Mouse (Mus musculus) limb, embryonic 15.5 days (tissue): Measurements from ENCODE around the gene Olfr177. TPM values are rescaled to one million over a fixed set of nuclear protein-coding genes. Genes with fewer than 3 reads are reported as not detected.

ENCODE experiments used
- ATAC-seq: fragments of 200-750 bp; cut with Nextera tagmentation; 2 replicates; pipeline ENCODE4 v1.8.0; 2017; ENCODE audit warnings: low read depth, moderate TSS enrichment; ENCODE audit not compliant: insufficient number of reproducible peaks, low FRiP score, low TSS enrichment
- H3K27ac ChIP-seq: fragments of 300-500 bp; sonication (generic); 2 replicates; pipeline ENCODE4 v1.5.1; 2015; ENCODE audit warnings: moderate library complexity, mild to moderate bottlenecking, inconsistent platforms
- H3K27me3 ChIP-seq: fragments of 300-500 bp; sonication (generic); 2 replicates; pipeline ENCODE4 v1.6.1; 2015; ENCODE audit warnings: inconsistent platforms
- H3K36me3 ChIP-seq: fragments of 300-500 bp; sonication (generic); 2 replicates; pipeline ENCODE4 v1.6.1; 2015; ENCODE audit warnings: inconsistent platforms
- H3K4me1 ChIP-seq: fragments of 300-500 bp; sonication (generic); 2 replicates; pipeline ENCODE4 v1.6.1; 2015; ENCODE audit warnings: inconsistent platforms
- H3K4me2 ChIP-seq: fragments of 300-500 bp; sonication (generic); 2 replicates; pipeline ENCODE4 v1.6.1; 2015; ENCODE audit warnings: mild to moderate bottlenecking, inconsistent platforms
- H3K4me3 ChIP-seq: fragments of 300-500 bp; sonication (generic); 2 replicates; pipeline ENCODE4 v1.5.1; 2015; ENCODE audit warnings: mild to moderate bottlenecking, inconsistent platforms
- H3K9ac ChIP-seq: fragments of 300-500 bp; sonication (generic); 2 replicates; pipeline ENCODE4 v1.6.1; 2015; ENCODE audit warnings: inconsistent platforms
- H3K9me3 ChIP-seq: fragments of 300-500 bp; sonication (generic); 2 replicates; pipeline ENCODE4 v1.6.1; 2016; ENCODE audit warnings: inconsistent platforms
- WGBS: fragments of 180-500 bp; shearing (Covaris S2); methylation state at CpG from one replicate; pipeline ENCODE4 v1.1.7; 2015; 5-methylcytosine and 5-hydroxymethylcytosine counted together
- polyA plus RNA-seq: library from polyadenylated mRNA; unstranded; fragments of >200 nt; fragmentation: Nextera tagmentation; extraction: Ambion mirVana; gene quantifications from 2 replicates; pipeline ENCODE4 v1.2.1, GENCODE M21; 2015

Gene Olfr177
- not detected in 2 replicates for polyA plus RNA-seq

DNA sequence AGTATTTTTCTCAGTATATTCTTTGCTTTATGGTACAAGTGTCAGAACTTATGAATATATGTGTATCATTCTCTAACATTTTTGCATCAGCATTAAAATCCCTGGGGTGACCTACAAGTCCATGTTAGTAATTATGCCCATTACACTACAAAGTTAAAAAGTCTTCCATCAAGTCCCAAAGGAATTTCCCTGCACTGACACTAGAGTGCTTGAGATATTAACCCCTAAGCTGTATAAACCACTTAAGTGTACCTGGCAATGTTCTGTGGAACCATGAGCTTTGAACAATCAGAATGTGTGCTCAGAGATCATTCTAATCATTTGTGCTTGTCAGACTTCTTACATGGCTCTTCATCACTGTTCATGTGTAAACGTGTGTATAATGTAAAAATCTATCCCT, at the start of gene Olfr177:
TSS of gene Olfr177 (minus strand) at position 101 of the 400 bp plus-strand sequence.
- WGBS: 51% methylated on average over 1 of the region's 1 CpGs
- H3K4me1 ChIP-seq: no peaks in the 10 kb centered on the region
- no peaks in the 10 kb centered on the region for H3K27me3 ChIP-seq
- no peaks in the 10 kb centered on the region for H3K9me3 ChIP-seq
- H3K4me3 ChIP-seq: no peak within 1 kb of the TSS
- H3K9ac ChIP-seq: no peak within 1 kb of the TSS
- H3K36me3 ChIP-seq: no peaks in the 10 kb centered on the region
- no peak within 1 kb of the TSS for H3K4me2 ChIP-seq
- no peak for ATAC-seq
- H3K27ac ChIP-seq: no peak within 1 kb of the TSS

DNA sequence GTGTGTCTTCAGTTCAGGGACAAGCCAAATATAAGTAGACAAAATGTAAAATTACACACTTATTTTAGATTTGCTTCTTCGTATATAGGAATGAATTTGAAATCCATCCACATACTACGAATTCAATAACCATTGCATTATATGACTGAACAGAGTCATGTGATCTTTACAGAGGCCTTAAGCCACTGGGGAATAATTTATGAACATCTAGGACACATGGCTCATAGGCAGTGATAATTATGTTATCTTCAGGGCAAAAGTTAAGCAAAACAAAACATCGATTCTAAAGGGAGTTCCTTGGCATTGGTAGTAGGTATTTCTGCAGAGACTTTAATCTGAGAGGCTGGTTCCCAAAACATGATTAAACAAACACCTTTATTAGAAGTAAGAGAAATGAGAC, 17.4 kb upstream of the Olfr177 start, which contains the start of gene Olfr178:
TSS of gene Olfr178 (minus strand) at position 101 of the 400 bp plus-strand sequence.
- H3K9me3 ChIP-seq: no peaks in the 10 kb centered on the region
- no peak for ATAC-seq
- no peak within 1 kb of the TSS for H3K27ac ChIP-seq
- H3K4me3 ChIP-seq: no peak within 1 kb of the TSS
- no peaks in the 10 kb centered on the region for H3K36me3 ChIP-seq
- 89% methylated on average over 3 of the region's 3 CpGs for WGBS
- no peak within 1 kb of the TSS for H3K9ac ChIP-seq
- no peak within 1 kb of the TSS for H3K4me2 ChIP-seq
- H3K27me3 ChIP-seq: no peaks in the 10 kb centered on the region
- no peaks in the 10 kb centered on the region for H3K4me1 ChIP-seq

DNA sequence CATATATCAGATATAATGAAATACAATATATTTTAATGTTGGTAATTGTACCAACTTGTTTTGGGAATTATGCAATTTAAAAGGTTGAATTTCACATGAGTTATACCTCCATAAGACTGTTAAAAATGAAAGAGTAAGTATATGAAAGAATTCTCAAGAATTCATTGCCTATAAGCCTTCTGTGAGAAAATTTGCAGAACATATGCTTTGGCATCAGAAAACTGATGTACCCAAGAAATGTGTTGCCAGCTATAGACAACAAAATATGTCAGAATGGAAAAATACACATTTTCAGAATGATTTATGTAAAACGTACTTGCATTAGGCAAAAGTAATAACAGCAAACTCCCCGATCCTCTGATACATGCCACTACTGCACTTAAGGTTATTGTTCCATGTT, 9.8 kb upstream of the Olfr177 start:
- 90% methylated on average over 2 of the region's 2 CpGs for WGBS
- Histone ChIP-seq H3K36me3 (no peaks in the 10 kb centered on the region), H3K9me3 (no peaks in the 10 kb centered on the region), H3K9ac (no peak overlapping the region), H3K27ac (no peak overlapping the region), H3K27me3 (no peaks in the 10 kb centered on the region), H3K4me2 (no peak overlapping the region), H3K4me1 (no peaks in the 10 kb centered on the region), H3K4me3 (no peak overlapping the region)
- no peak for ATAC-seq

DNA sequence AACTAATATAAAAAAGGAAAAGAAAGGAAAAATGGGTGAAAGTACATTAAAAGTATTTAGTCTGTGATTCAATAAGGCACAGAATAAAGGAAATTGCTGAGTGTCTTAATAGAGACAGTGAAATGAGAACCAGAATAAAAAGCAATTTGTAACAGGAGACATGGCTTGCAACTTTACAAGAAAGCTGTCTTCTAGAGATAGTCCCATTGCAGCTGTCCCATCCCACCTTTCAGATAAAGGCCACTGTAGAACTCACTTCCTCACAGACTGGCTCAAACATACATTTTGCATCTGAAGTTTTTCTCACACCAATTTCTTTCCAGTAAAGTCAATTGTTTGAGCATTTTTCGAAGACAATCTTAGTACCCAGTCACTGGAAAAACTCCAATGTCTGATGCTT, 13.1 kb downstream of the Olfr177 start:
- Histone ChIP-seq H3K27me3 (no peaks in the 10 kb centered on the region), H3K27ac (no peak overlapping the region), H3K36me3 (no peaks in the 10 kb centered on the region), H3K4me3 (no peak overlapping the region), H3K9ac (no peak overlapping the region), H3K4me1 (no peaks in the 10 kb centered on the region), H3K4me2 (no peak overlapping the region), H3K9me3 (no peaks in the 10 kb centered on the region)
- 56% methylated on average over 1 of the region's 1 CpGs for WGBS
- no peak for ATAC-seq

DNA sequence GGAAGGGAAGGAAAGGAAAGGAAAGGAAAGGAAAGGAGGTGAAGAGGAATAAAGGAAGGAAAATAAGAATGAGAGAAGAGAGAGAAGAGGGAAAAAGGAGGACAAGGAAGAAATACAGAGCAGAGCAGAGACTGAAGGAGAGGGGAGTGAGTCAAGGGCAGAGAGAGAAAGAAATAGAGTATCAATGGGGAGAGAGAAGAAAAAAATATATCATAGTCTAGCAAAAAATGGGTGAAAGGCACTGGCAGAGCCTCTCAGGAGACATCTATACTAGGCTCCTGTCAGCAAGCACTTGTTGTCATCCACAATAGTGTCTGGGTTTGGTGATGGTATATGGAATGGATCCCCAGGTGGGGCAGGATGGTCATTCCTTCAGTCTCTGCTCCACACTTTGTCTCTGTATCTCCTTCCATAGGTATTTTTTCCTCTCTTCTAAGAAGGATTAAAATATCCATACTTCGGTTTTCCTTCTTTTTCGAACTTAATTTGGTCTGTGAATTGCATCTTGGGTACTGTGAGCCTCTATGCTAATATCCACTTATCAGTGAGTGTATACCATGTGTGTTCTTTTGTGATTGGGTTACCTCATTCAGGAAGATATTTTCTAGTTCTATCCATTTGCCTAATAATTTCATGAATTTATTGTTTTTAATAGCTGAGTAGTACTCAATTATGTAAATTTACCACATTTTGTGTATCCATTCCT, 14.4 kb downstream of the Olfr177 start:
- H3K9me3 ChIP-seq: no peaks in the 10 kb centered on the region
- H3K27me3 ChIP-seq: no peaks in the 10 kb centered on the region
- H3K4me1 ChIP-seq: no peaks in the 10 kb centered on the region
- H3K36me3 ChIP-seq: no peaks in the 10 kb centered on the region
- H3K4me3 ChIP-seq: no peak overlapping the region
- ATAC-seq: no peak
- H3K4me2 ChIP-seq: no peak overlapping the region
- H3K27ac ChIP-seq: no peak overlapping the region
- no peak overlapping the region for H3K9ac ChIP-seq
- WGBS: 88% methylated on average over 2 of the region's 2 CpGs

DNA sequence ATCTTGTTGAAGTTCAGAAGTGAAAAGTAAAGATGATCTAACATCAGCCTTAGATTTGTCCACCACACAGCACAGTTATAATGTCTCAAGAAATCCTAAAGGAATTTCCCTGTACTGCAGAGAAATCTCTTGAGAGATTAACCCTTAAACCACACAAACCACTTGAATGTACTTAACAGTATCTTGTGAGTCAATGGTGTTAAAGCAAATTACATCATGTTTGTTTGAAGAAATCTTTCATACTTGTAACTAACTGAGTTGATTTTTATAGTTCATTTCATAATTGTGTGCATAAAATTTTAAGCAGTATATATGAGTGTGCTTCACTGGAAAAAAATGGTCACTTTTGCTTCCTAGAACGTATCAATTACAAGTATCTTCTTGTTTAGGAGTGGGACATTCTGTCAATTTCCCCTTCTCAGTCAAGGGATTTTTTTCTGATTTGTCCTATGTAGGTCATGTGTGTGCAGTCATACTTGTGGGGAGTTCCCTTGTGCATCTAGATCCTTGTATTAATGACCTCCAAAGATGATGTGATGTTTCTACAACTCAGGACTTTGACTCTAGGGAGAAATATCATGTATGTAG, 47.7 kb downstream of the Olfr177 start, which contains the start of gene Olfr175-ps1:
TSS of gene Olfr175-ps1 (minus strand) at position 51 of the 588 bp plus-strand sequence.
- WGBS: 77% methylated on average over 1 of the region's 1 CpGs
- no peaks in the 10 kb centered on the region for H3K27me3 ChIP-seq
- H3K27ac ChIP-seq: no peak within 1 kb of the TSS
- no peak for ATAC-seq
- no peaks in the 10 kb centered on the region for H3K9me3 ChIP-seq
- no peak within 1 kb of the TSS for H3K4me3 ChIP-seq
- no peak within 1 kb of the TSS for H3K4me2 ChIP-seq
- H3K9ac ChIP-seq: no peak within 1 kb of the TSS
- H3K36me3 ChIP-seq: no peaks in the 10 kb centered on the region
- H3K4me1 ChIP-seq: no peaks in the 10 kb centered on the region

Other genes starting within 250 kb of the Olfr177 start
- gene E330017A01Rik, start 236.0 kb downstream of the Olfr177 start, polyA plus RNA-seq: not detected in 2 replicates
- 25.3 and 30.0 TPM in 2 replicates for gene Cpox, start 204.5 kb downstream of the Olfr177 start, polyA plus RNA-seq
- gene Gpr15, start 155.7 kb downstream of the Olfr177 start, polyA plus RNA-seq: not detected in 2 replicates
- 138 and 147 TPM in 2 replicates for gene Cldnd1, start 146.9 kb downstream of the Olfr177 start, polyA plus RNA-seq
- gene Olfr172, start 111.6 kb downstream of the Olfr177 start, polyA plus RNA-seq: not detected in 2 replicates
- gene Olfr173, start 74.5 kb downstream of the Olfr177 start, polyA plus RNA-seq: not detected in 2 replicates
- not detected in 2 replicates for gene Olfr175-ps1, start 48.0 kb downstream of the Olfr177 start, polyA plus RNA-seq
- gene Olfr178, start 17.3 kb upstream of the Olfr177 start, polyA plus RNA-seq: not detected in 2 replicates
- not detected in 2 replicates for gene Olfr181, start 54.0 kb upstream of the Olfr177 start, polyA plus RNA-seq
- gene Olfr180, start 54.6 kb upstream of the Olfr177 start, polyA plus RNA-seq: not detected in 2 replicates
- not detected in 2 replicates for gene Olfr183, start 120.6 kb upstream of the Olfr177 start, polyA plus RNA-seq
- not detected in 2 replicates for gene Olfr186, start 155.5 kb upstream of the Olfr177 start, polyA plus RNA-seq
- not detected in 2 replicates for gene Olfr187, start 165.0 kb upstream of the Olfr177 start, polyA plus RNA-seq
- not detected in 2 replicates for gene Olfr190, start 203.2 kb upstream of the Olfr177 start, polyA plus RNA-seq
- not detected in 2 replicates for gene Olfr191, start 215.1 kb upstream of the Olfr177 start, polyA plus RNA-seq
- gene Olfr193, start 237.1 kb upstream of the Olfr177 start, polyA plus RNA-seq: not detected in 2 replicates
- not detected in 2 replicates for gene Olfr194, start 246.3 kb upstream of the Olfr177 start, polyA plus RNA-seq